Mouse (Mus musculus): ENCODE results near the gene Gabra2. TPM values are rescaled to one million over a fixed set of nuclear protein-coding genes. Genes with fewer than 3 reads are reported as not detected.

Gabra2 gene
- total RNA-seq (2021) = not detected
- long read RNA-seq, experiment 1 = 0 reads
- long read RNA-seq, experiment 2 = 0 reads

- DNase-seq = peak in 1 of 2 experiments; percentile 3
- intact Hi-C loops (cut with DNase I) = no loop called here
Observed at GRCm38 (mm10) chr5:71095725-71096607, at the start of gene Gabra2. TSS of gene Gabra2 (minus strand) at chr5:71095849.

GRCm38 (mm10) chr5:71136691-71137090, 41.0 kb upstream of the Gabra2 start:
- intact Hi-C loops (cut with DNase I) = no loop called here
- no peak for DNase-seq

DNA sequence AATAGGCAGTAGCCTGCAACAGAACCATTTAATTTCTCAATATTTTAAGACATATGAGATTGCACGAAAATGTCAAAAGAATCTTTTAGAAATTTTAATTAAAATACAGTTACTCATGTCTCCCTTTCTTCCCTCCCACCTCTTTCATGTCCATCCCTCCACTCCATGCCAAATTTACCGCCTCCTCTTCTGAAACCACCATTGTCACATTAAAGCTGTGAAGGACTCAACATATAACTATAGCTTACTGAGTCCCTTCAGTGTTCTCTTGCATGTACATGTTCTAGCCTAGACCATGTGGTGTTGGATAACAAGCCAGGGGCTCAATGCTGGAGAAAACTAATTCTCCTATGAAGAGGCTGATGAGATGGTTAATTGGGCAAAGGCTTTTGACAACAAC, 40.2 kb upstream of the Gabra2 start:
- intact Hi-C loops (cut with DNase I) = no loop called here

DNA sequence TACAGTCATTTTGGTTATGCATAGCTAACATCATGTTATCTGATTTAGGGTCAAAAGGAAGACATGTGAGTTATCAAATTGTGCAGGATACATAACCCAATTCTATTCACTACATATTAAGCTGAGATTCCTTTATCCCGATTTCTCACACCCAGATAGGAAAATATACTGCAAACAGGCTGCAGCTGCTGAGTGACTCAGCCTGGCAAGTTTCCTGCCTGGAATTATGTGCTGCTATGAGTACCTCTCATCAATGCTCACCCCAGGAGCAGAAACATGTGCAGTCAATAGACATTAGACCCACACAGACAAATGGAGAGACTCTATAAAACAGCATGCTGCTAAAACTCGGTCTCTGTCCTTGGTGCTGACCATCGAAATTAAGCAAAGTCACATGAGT, 32.1 kb upstream of the Gabra2 start:
- intact Hi-C loops (cut with DNase I) = no loop called here
- no peak for DNase-seq

More for the DNA sequence above, 40.2 kb upstream of the Gabra2 start:
- DNase-seq = no peak

DNA sequence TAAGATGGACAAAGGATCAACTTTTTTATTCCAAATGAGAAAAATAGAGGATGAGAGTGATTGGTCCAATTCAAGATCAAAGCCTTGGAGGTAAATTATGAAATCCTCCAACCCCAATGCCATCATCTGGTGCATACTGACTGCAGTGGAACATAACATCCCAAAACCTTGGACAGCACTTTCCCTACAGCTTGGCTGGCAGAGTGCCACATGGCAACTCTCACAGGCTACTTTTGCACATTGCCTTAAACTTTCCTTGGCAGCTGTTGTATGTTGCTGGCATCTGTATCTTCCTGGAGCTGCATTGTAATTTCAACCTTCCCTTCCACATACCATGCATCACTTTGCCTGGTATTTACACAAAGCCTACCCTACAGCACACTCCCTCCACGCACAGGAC, 19.6 kb upstream of the Gabra2 start:
- intact Hi-C loops (cut with DNase I) = no loop called here
- DNase-seq = no peak

- intact Hi-C loops (cut with DNase I) = no loop called here
- DNase-seq = no peak
Observed at GRCm38 (mm10) chr5:71095180-71095579, 469 bp downstream of the Gabra2 start.

GRCm38 (mm10) chr5:71094776-71095175, 873 bp downstream of the Gabra2 start:
- intact Hi-C loops (cut with DNase I) = no loop called here

DNA sequence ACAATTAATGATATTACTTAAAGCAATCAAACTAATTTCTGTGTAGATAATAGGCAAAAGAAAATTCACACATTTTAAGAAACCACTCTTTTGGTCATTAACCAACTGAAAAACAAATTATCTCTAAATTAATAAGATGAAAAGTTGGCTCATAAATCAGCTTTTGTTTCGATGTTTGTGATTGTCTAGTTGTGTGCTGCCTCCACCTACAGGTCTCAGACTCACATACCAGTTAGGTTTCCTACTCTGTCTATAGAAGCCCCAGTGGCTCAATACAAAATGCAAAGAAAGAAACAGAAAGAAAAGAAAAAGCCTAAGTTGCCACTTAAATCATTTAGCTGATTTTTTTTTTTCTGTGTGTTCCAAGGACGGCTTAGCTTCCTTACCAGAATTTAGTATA, 1.8 kb downstream of the Gabra2 start:
- intact Hi-C loops (cut with DNase I) = no loop called here
- DNase-seq = no peak

More at GRCm38 (mm10) chr5:71094776-71095175, 873 bp downstream of the Gabra2 start:
- DNase-seq = no peak

DNA sequence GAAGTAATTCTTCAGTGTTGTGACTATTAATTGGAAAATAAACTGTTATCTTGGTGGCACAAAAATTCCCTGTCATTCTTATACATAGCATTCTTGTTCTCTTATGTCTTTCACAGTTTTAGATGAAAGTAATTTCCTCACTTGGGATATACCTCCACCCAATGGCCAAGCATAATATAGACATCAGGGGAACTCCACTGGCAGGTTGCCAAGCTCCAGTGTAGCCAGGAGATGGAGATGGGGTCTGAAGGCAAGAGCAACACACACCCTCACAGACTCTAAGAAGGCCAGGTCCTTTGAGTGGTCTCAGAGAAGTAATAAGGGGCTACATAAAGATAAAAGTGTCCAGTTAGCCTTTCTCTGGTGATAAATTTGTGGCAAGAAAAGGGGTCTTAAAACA, 3.2 kb downstream of the Gabra2 start:
- DNase-seq = no peak
- intact Hi-C loops (cut with DNase I) = no loop called here

DNA sequence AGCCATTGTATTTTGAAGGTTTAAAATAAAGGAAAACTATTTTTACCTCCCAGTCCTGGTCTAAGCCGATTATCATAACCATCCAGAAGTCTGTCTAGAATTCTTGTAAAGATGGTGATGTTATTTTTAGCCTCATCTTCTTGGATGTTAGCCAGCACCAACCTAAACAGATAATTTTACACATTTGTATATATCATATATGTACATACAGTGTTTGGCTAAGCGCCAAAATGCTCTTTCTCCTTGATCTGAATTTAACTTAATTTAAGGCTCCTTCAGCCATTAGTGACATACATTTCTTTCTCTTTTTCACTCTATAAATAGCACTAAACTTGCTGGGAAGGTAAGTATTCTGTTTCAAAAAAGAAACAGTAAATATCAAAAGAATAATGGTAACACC, 3.7 kb downstream of the Gabra2 start:
- DNase-seq = no peak
- intact Hi-C loops (cut with DNase I) = no loop called here

GRCm38 (mm10) chr5:71078861-71079260, 16.8 kb downstream of the Gabra2 start:
- intact Hi-C loops (cut with DNase I) = no loop called here
- no peak for DNase-seq

GRCm38 (mm10) chr5:71061696-71062095, 34.0 kb downstream of the Gabra2 start:
- intact Hi-C loops (cut with DNase I) = no loop called here
- no peak for DNase-seq

- intact Hi-C loops (cut with DNase I) = no loop called here
- no peak for DNase-seq
Observed at GRCm38 (mm10) chr5:71058047-71058446, 37.6 kb downstream of the Gabra2 start.

DNA sequence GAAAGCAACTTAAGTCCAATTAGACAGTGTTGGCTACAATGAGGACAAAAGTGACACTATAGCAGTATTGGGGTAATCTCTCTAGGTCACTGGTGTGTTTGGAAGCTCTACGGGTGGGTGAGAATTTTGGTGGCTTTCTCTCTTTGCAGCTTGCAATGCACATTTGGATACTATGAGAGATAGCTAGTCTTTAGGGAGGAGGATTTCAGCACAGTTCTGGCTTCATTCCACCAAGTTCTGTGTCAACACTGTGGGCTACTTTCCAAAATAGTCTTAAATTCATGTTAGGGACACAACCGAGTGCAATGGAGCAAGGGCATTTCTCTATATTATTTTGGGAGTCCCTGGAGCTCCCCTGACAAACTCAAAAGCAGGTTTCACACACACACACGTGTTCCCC, 58.3 kb downstream of the Gabra2 start:
- DNase-seq = no peak
- intact Hi-C loops (cut with DNase I) = no loop called here

DNA sequence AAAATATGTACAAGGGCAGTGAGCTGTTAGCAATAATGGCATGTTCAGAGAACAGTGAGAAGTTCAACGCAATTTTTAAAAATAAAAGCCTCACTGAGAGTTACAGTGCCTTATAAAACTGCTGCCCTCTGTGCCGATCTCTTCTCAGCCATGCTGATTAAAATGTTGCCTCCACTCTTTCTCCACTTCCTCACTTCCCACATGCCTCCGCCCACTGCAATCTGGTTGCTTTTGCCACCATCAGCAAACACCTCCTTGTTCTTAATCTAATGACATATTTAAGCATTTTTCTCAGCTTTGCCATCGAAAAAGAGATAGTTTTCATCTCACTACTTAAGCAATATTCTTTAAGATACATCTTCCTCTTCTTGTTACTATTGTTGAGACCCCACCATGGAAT, 69.7 kb downstream of the Gabra2 start:
- intact Hi-C loops (cut with DNase I) = no loop called here
- no peak for DNase-seq

DNA sequence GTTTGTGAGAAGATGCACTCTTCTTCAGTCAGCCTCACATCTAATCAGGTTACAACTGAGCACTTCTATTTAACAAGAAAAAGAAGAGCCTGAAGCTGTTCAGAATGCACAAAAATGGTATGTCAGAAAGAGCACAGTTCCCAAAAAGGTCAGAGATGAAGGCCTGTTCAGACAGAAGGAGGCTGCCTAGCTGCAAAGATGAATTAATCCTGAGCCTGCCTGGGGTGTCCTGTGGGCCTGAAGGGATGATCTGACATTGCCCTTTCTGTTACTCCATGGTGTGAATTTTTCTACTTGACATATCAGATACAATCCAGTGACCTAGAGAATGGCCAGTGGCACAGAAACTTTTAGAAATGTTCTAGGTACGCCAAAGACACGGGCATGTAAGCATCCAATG, 83.9 kb downstream of the Gabra2 start:
- intact Hi-C loops (cut with DNase I) = no loop called here
- no peak for DNase-seq

GRCm38 (mm10) chr5:71011271-71011670, 84.4 kb downstream of the Gabra2 start:
- intact Hi-C loops (cut with DNase I) = no loop called here
- no peak for DNase-seq

GRCm38 (mm10) chr5:71010797-71011196, 84.9 kb downstream of the Gabra2 start:
- no peak for DNase-seq
- intact Hi-C loops (cut with DNase I) = no loop called here

DNA sequence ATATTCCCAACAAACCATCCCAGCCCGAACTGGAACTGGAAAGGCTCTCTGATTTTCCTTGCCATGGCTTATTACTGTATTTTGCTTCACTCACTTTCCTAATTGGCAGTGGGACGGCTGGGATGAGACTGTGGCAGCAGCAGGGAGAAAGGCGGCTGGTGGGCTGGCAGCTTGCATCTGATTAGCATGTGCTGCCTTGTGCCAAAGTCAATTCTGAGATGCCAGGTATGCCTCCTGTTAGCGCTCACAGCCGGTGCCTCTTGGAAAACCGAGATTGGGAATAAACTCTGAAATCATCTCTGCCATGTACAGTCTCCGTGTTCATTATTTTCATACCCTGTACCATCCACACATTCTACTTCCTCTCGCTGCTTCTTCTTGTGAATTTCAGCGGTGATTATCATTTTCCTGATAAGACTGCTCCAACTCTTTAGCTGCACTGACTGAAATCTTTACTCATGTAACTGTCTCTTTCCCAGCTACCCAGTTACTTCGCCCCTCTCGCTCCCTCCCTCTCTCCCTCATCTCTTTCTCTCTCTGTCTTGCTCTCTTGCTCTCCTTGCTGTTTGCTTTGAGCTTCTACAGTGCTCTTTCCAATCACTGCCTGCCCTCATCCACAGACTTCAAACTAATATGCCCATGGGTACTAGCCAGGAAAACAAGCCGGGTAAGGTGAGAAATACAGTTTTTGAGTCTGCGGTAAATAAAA, 99.9 kb downstream of the Gabra2 start:
- intact Hi-C loops (cut with DNase I) = no loop called here
- DNase-seq = no peak

- intact Hi-C loops (cut with DNase I) = no loop called here
- DNase-seq = no peak
Observed at GRCm38 (mm10) chr5:70993281-70993680, 102.4 kb downstream of the Gabra2 start.

DNA sequence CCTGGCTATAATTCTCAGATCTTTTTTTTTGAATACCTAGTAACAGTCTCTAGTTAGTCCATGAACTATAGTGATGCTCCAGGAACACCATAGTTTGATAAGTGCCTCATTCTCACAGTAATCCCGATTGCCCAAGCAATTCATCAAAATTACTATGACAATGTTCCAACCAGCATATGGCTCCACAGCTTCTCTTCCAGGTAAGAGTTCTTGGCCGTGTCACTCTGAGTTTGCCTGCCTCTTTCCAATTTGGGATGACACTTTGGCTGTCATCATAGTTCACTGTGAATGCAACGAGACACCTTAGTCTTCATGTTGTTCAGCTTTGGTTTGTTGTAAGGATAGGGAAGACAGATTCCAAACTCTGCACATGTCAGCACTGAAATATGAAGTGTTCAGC, 104.8 kb downstream of the Gabra2 start:
- no peak for DNase-seq
- intact Hi-C loops (cut with DNase I) = no loop called here
